Mouse (Mus musculus) heart, embryonic 16.5 days (tissue): ENCODE measurements at regions not wholly inside any gene's neighbourhood (a gene's known extent, or its start where the extent isn't known, plus 50 kb on each side); places are given as distances from the start of the nearest gene placed in this dataset.

Source experiments
- ATAC-seq: fragments of 200-750 bp; cut with Nextera tagmentation; replicated peaks from 2 replicates; pipeline ENCODE4 v1.8.0; 2017; ENCODE audit warnings: moderate number of reproducible peaks; ENCODE audit not compliant: insufficient read depth, low FRiP score; ENCODE audit errors: extremely low read depth
- H3K27ac ChIP-seq: fragments of 300-500 bp; sonication (generic); 2 replicates; pipeline ENCODE4 v1.5.1; 2014; ENCODE audit warnings: mild to moderate bottlenecking, low read length, control low read depth, moderate library complexity
- H3K27me3 ChIP-seq: fragments of 300-500 bp; sonication (generic); 2 replicates; pipeline ENCODE4 v1.6.1; 2014; ENCODE audit warnings: low read length, mixed read lengths; ENCODE audit not compliant: control insufficient read depth, insufficient read depth
- H3K36me3 ChIP-seq: fragments of 300-500 bp; sonication (generic); 2 replicates; pipeline ENCODE4 v1.6.1; 2014; ENCODE audit not compliant: control insufficient read depth, insufficient read depth
- H3K4me1 ChIP-seq: fragments of 300-500 bp; sonication (generic); 2 replicates; pipeline ENCODE4 v1.6.1; 2014; ENCODE audit warnings: low read length, mixed read lengths; ENCODE audit not compliant: control insufficient read depth, insufficient read depth
- H3K4me2 ChIP-seq: fragments of 300-500 bp; sonication (generic); 2 replicates; pipeline ENCODE4 v1.6.1; 2014; ENCODE audit warnings: low read depth, mild to moderate bottlenecking, control low read depth, low read length
- H3K4me3 ChIP-seq: fragments of 300-500 bp; sonication (generic); 2 replicates; pipeline ENCODE4 v1.5.1; 2014; ENCODE audit warnings: mild to moderate bottlenecking, control low read depth, low read length
- H3K9ac ChIP-seq: fragments of 300-500 bp; sonication (generic); 2 replicates; pipeline ENCODE4 v1.6.1; 2014; ENCODE audit warnings: low read length, control low read depth
- H3K9me3 ChIP-seq: fragments of 300-500 bp; sonication (generic); replicated peaks from 2 replicates; pipeline ENCODE4 v1.6.1; 2016; ENCODE audit warnings: low read length; ENCODE audit not compliant: control insufficient read depth
- WGBS: fragments of 180-500 bp; shearing (Covaris S2); extraction: QIAGEN DNeasy Blood & Tissue Kit; methylation state at CpG from one replicate; pipeline ENCODE4 v1.1.7; 2014; 5-methylcytosine and 5-hydroxymethylcytosine counted together

DNA sequence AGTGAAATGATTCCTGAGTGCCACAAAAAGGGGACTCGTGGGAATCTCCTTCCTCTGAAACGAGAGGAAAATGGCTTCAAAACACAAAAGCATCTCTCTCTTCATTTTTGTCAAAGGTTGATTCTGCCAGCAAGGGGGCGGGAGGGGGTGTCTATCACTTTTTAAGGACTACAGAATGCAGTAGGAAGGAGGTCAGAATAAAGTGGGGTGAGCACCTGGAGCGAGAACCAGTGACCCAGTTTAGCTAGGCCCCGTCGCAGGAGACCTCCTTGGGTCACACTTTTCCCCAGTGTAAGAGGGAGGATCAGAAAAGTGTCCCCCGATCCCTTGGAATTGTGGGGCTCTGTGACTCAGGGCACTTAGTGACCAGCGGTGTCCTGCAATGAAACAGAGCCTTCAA, 133.1 kb downstream of the Tgfb2 start:
- no peak overlapping the region for H3K9ac ChIP-seq
- no peak overlapping the region for H3K4me3 ChIP-seq
- no peak for ATAC-seq
- 91% methylated on average over 8 of the region's 8 CpGs for WGBS
- H3K4me1 ChIP-seq: peaks cover 3% of the 10 kb centered on the region; the same call in 1 of the 2 replicates
- H3K4me2 ChIP-seq: no peak overlapping the region
- H3K36me3 ChIP-seq: no peaks in the 10 kb centered on the region
- H3K27me3 ChIP-seq: no peaks in the 10 kb centered on the region
- no peak overlapping the region for H3K27ac ChIP-seq
- no peaks in the 10 kb centered on the region for H3K9me3 ChIP-seq

DNA sequence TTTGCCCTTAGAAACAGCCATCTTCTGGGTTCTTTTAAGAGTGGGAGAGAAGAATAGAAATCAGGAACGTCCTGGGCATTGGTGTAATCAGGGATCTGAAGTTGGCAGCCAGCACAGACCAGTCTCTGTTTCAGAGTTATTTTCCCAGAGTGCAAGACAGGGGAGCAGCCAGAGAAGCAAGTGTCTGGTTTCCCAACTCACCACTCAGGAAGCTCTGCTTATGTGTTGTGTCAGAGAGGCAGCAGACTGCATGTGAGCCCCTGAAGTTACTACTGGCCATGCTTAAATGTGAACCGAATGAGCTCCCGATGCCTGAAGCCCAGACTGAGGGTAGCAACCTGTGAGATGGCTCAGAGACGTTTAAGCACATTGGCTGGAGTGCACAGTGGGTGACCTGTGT, 133.7 kb downstream of the Tgfb2 start:
- H3K27me3 ChIP-seq: no peaks in the 10 kb centered on the region
- WGBS: 54% methylated on average over 4 of the region's 4 CpGs
- H3K9me3 ChIP-seq: no peaks in the 10 kb centered on the region
- H3K27ac ChIP-seq: 0 out of 2 replicates have a peak overlapping the region, but pooled peaks have one; percentile 25
- no peaks in the 10 kb centered on the region for H3K36me3 ChIP-seq
- peaks cover 6% of the 10 kb centered on the region for H3K4me1 ChIP-seq
- H3K9ac ChIP-seq: no peak overlapping the region
- no peak overlapping the region for H3K4me3 ChIP-seq
- H3K4me2 ChIP-seq: no peak overlapping the region
- ATAC-seq: no peak

DNA sequence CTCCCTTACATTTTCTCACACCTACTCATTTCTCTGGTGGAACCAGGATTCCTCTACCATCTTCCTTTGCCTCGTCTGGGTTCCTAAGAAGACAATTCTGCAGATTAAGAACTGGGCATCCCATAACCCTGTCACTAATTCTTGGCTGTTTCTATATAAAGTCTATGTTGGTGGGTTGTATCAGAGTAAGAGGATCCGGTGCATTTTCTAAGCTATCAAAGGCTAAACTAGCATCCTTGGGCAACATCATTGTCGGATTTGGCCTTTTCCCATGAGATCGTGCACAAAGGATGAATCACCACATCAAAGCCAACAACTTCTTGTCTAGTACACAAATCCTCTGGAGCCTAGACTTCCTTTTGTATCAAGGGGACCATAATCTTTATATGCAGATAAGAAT, 137.3 kb downstream of the Tgfb2 start:
- Histone ChIP-seq H3K27me3 (no peaks in the 10 kb centered on the region), H3K27ac (no peak overlapping the region), H3K9ac (no peak overlapping the region), H3K9me3 (no peaks in the 10 kb centered on the region), H3K4me1 (peaks cover 12% of the 10 kb centered on the region), H3K4me2 (no peak overlapping the region), H3K4me3 (no peak overlapping the region), H3K36me3 (no peaks in the 10 kb centered on the region)
- WGBS: 75% methylated on average over 4 of the region's 4 CpGs
- ATAC-seq: no peak

DNA sequence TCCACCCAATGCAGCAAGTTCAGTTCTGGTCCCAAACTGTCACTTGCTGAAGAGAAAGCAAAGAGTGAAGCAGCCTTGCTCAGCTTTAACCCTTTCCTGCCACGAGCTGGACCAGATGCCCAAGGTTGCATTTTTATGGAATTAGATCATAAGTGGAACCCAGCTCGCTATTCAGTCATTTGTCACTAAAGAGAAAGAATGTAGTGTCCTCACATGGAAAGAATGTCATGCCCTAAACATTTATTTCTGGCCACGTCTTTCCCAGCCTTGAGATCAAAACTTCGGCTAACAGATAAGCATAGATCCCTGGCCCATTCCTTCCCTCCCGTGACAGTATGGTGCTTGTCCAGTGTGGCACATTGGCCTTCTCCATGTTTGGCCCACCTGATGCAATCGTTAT, 137.7 kb downstream of the Tgfb2 start:
- Histone ChIP-seq H3K27me3 (no peaks in the 10 kb centered on the region), H3K36me3 (no peaks in the 10 kb centered on the region), H3K4me1 (peaks cover 12% of the 10 kb centered on the region), H3K4me2 (no peak overlapping the region), H3K4me3 (no peak overlapping the region), H3K9ac (no peak overlapping the region), H3K9me3 (no peaks in the 10 kb centered on the region), H3K27ac (no peak overlapping the region)
- 14% methylated on average over 6 of the region's 6 CpGs for WGBS
- ATAC-seq: no peak

DNA sequence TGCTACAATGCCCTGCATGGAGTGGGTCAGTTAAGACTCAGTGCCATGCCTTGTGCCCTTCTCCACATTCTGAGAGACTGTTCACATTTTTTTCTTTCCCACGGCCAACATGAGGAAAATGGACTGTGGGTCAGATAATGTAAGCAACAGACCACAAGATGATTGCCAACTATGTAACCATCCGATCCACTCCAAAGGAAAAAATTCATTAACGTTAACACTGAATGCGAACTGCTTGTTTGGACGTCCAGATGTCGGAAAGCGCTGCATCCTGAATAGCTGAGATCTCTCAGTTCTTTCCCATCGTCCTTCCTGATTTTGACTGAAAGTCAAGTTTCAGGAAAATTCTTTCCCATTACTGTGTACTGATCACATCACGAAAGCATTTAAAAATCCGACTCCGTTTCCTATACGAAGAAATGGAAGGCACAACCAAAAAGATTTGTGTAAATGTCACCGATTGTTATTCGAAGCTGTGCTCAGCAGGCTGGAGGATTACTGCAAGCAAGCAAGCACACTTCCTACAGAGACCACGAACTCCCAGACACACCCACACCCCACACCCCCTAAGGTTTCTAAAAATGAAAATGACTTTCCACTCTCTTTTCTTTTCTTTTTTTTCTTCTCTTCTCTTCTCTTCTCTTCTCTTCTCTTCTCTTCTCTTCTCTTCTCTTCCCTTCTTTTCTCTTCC, 138.5 kb downstream of the Tgfb2 start:
- 29% methylated on average over 15 of the region's 15 CpGs for WGBS
- Histone ChIP-seq H3K4me2 (peak overlapping the region; percentile 29; the same call in 1 of the 2 replicates), H3K27me3 (no peaks in the 10 kb centered on the region), H3K9me3 (no peaks in the 10 kb centered on the region), H3K36me3 (no peaks in the 10 kb centered on the region), H3K4me1 (peaks cover 12% of the 10 kb centered on the region), H3K9ac (peak overlapping the region; percentile 36; the same call in 1 of the 2 replicates), H3K4me3 (peak overlapping the region; percentile 5; the same call in 1 of the 2 replicates), H3K27ac (peak overlapping the region; percentile 53)
- ATAC-seq: no peak

DNA sequence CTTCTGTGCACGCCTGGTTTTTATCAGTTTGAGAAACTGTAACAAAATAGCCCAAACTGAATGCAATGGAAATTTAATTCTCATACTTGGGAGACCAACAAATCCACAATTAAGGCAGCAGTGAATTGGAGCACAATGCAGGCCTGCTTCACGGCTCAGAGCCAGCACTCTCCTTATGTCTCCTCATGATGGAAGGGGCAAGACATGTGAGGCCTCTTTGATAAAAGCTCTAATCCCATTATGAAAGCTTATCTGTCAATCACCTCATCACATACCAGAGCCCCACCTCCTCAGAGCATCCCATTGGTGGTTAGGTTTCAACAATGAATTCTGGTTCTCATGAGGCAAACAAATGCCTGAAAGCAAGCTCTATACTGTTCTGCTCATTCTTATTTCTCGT, 143.8 kb downstream of the Tgfb2 start:
- Histone ChIP-seq H3K9me3 (no peaks in the 10 kb centered on the region), H3K36me3 (no peaks in the 10 kb centered on the region), H3K4me2 (no peak overlapping the region), H3K9ac (no peak overlapping the region), H3K27me3 (no peaks in the 10 kb centered on the region), H3K27ac (no peak overlapping the region), H3K4me3 (no peak overlapping the region), H3K4me1 (peaks cover 5% of the 10 kb centered on the region)
- WGBS: 73% methylated on average over 3 of the region's 3 CpGs
- ATAC-seq: no peak

DNA sequence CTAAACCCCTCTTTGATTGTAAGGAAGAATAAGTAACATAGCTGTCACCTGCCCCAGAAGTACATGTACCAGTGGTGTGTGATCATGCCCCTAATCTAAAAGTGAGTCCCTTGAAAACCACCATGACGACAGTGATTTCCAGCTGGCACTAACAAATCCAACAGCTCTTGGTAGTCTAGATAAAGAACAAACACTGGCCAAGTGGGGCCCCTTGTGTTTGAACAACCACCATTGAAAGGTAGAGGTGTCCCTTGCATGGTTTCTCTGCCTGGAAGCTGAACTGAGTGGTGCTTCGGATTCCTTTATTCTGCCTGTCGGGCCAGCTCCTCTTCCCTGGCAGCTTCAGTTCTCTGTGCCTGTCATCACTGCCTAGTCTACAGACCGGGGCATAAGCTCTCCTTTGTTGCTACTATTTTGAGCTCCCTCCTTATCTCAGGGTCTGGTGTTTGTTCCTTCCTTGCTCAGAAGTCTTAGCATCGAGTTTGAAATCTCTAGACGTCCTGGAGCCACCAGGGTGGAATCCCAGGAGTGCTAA, 150.3 kb downstream of the Tgfb2 start:
- peaks cover 13% of the 10 kb centered on the region for H3K4me1 ChIP-seq
- H3K4me3 ChIP-seq: no peak overlapping the region; the same call in 1 of the 2 replicates
- no peaks in the 10 kb centered on the region for H3K27me3 ChIP-seq
- peak overlapping the region; percentile 74 for H3K27ac ChIP-seq
- WGBS: 11% methylated on average over 6 of the region's 6 CpGs
- H3K9me3 ChIP-seq: no peaks in the 10 kb centered on the region
- no peaks in the 10 kb centered on the region for H3K36me3 ChIP-seq
- H3K4me2 ChIP-seq: peak overlapping the region; percentile 44
- peak; percentile 92 for ATAC-seq
- peak overlapping the region; percentile 49 for H3K9ac ChIP-seq

DNA sequence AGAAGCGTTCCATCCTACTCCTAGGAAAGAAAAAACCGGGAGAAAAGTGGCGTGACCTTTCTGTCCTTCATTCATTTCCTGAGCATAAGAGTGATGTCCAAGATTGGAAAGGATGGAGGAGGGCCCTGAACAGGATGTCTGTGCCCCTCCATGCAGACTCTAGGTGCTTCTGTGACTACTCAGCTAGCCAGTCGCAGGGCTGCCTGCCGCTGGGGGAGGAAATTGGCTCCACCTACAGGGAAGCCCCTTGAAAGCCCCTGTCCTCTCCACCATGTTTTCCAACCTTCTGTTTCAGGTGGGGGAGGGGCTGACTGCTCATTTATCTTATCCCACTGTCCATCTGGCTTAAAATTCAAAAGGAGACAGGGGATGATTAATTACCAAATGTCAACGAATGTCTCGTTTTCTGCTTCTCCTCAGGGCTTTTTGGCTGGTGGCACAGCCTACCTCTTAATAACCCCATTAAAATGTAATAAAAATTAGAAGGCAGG, 151.2 kb downstream of the Tgfb2 start:
- Histone ChIP-seq H3K27me3 (no peaks in the 10 kb centered on the region), H3K9me3 (no peaks in the 10 kb centered on the region), H3K9ac (no peak overlapping the region), H3K4me3 (no peak overlapping the region), H3K27ac (no peak overlapping the region), H3K4me2 (no peak overlapping the region), H3K4me1 (peaks cover 13% of the 10 kb centered on the region), H3K36me3 (no peaks in the 10 kb centered on the region)
- no peak for ATAC-seq
- WGBS: 62% methylated on average over 7 of the region's 7 CpGs

DNA sequence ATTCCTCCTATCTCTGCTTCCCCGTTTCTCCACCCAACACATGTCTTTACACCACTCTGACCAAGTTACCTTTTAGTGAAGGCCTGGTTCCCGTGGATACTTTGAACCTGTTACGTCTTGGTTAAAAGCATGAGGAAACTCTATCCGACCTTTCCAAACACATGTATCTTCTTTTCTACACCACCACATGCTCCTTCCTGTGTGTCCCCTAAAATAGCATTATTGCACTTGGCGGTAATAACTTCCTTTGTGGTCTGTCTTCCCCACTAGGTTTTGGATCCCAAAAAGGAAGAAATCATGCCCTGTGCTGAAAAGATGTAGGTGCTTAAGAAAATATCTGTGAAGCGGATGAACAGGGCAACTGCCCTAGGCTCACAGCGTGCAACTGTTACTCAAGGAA, 153.1 kb downstream of the Tgfb2 start:
- H3K9me3 ChIP-seq: no peaks in the 10 kb centered on the region
- H3K4me3 ChIP-seq: no peak overlapping the region
- no peaks in the 10 kb centered on the region for H3K27me3 ChIP-seq
- H3K36me3 ChIP-seq: no peaks in the 10 kb centered on the region
- peaks cover 13% of the 10 kb centered on the region for H3K4me1 ChIP-seq
- WGBS: 82% methylated on average over 7 of the region's 7 CpGs
- no peak overlapping the region for H3K27ac ChIP-seq
- H3K4me2 ChIP-seq: no peak overlapping the region
- no peak overlapping the region for H3K9ac ChIP-seq
- no peak for ATAC-seq
